Mouse (Mus musculus): ENCODE measurements around the gene Fam207a. TPM values are rescaled to one million over a fixed set of nuclear protein-coding genes. Genes with fewer than 3 reads are reported as not detected.

Gene Fam207a
- polyA plus RNA-seq, 1 experiment = 179 TPM

- no peak for TF ChIP-seq GATA1 (IDR thresholded peaks at IDR 0.05; ENCODE audit: low read length)
Measured at GRCm38 (mm10) chr10:77539320-77539945, 23.8 kb upstream of the Fam207a start.

- no peak for TF ChIP-seq GATA1 (IDR thresholded peaks at IDR 0.05; ENCODE audit: low read length)
Measured at GRCm38 (mm10) chr10:77537215-77538209, 21.9 kb upstream of the Fam207a start.

GRCm38 (mm10) chr10:77536727-77537126 is 21.1 kb upstream of the Fam207a start:
- TF ChIP-seq GATA1 (IDR thresholded peaks at IDR 0.05; ENCODE audit: low read length) = no peak

GRCm38 (mm10) chr10:77532020-77532413 is 16.4 kb upstream of the Fam207a start:
- no peak for TF ChIP-seq GATA1 (IDR thresholded peaks at IDR 0.05; ENCODE audit: low read length)

GRCm38 (mm10) chr10:77531026-77532019 is 15.7 kb upstream of the Fam207a start:
- TF ChIP-seq GATA1 (IDR thresholded peaks at IDR 0.05; ENCODE audit: low read length) = no peak

GRCm38 (mm10) chr10:77530140-77530539 is 14.6 kb upstream of the Fam207a start, which contains the start of gene Itgb2:
TSS of gene Itgb2 (plus strand) at chr10:77530252.
- TF ChIP-seq GATA1 (IDR thresholded peaks at IDR 0.05; ENCODE audit: low read length) = no peak

GRCm38 (mm10) chr10:77528634-77529033 is 13.0 kb upstream of the Fam207a start:
- no peak for TF ChIP-seq GATA1 (IDR thresholded peaks at IDR 0.05; ENCODE audit: low read length)

GRCm38 (mm10) chr10:77526488-77526887 is 10.9 kb upstream of the Fam207a start:
- no peak for TF ChIP-seq GATA1 (IDR thresholded peaks at IDR 0.05; ENCODE audit: low read length)

GRCm38 (mm10) chr10:77523321-77523720 is 7.7 kb upstream of the Fam207a start:
- no peak for TF ChIP-seq GATA1 (IDR thresholded peaks at IDR 0.05; ENCODE audit: low read length)

GRCm38 (mm10) chr10:77522746-77523145 is 7.2 kb upstream of the Fam207a start:
- no peak for TF ChIP-seq GATA1 (IDR thresholded peaks at IDR 0.05; ENCODE audit: low read length)

- no peak for TF ChIP-seq GATA1 (IDR thresholded peaks at IDR 0.05; ENCODE audit: low read length)
Measured at GRCm38 (mm10) chr10:77522021-77522731, 6.6 kb upstream of the Fam207a start.

GRCm38 (mm10) chr10:77520497-77520896 is 4.9 kb upstream of the Fam207a start:
- no peak for TF ChIP-seq GATA1 (IDR thresholded peaks at IDR 0.05; ENCODE audit: low read length)

- no peak for TF ChIP-seq GATA1 (IDR thresholded peaks at IDR 0.05; ENCODE audit: low read length)
Measured at GRCm38 (mm10) chr10:77519191-77519590, 3.6 kb upstream of the Fam207a start.

- TF ChIP-seq GATA1 (IDR thresholded peaks at IDR 0.05; ENCODE audit: low read length) = no peak
Measured at GRCm38 (mm10) chr10:77517801-77518200, 2.2 kb upstream of the Fam207a start.

Data from G1E-ER4 (cell line).